In the genomic region with DNA sequence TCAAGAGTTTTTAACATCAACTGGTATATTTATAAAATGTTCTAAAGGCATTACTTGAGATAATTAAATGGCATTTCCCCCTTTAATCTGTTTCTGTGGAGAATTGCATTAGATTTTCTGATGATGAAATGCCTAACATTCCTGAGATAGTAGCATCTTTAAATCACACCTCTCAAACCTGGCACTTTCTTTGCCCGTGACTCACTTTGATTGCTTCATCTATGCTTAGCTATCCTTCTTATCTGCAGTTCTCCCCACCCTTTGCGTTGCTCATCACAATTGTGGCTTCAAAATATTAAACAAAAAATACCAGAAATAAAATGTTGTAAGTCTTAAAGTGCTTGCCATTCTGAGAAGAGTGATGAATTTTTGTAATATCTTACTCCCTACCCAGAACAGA, we compare ENCODE assay signal across 20 mouse cellular contexts.
"Had no signal": no experiment of that assay in that cellular context is flagged by ENCODE, and none has a peak within 500 bp of the region (broad histone marks: within the 10 kb centered on the region; RNA-seq: fewer than 3 reads in every experiment).

No protein-coding gene starts in this region.

- H3K4me2 ChIP-seq: limb, embryonic 12.5 days; limb, embryonic 15.5 days; liver, embryonic 11.5 days; lung, embryonic 15.5 days; midbrain, embryonic 11.5 days; neural tube, embryonic 12.5 days; neural tube, embryonic 15.5 days had no signal

- H3K4me1 ChIP-seq: limb, embryonic 12.5 days; limb, embryonic 15.5 days; lung, embryonic 15.5 days; neural tube, embryonic 12.5 days; neural tube, embryonic 15.5 days had no signal

- H3K27me3 ChIP-seq: limb, embryonic 12.5 days; limb, embryonic 15.5 days; lung, embryonic 15.5 days; neural tube, embryonic 12.5 days; neural tube, embryonic 15.5 days had no signal

- H3K4me3 ChIP-seq: limb, embryonic 12.5 days; limb, embryonic 15.5 days; lung, embryonic 15.5 days; neural tube, embryonic 12.5 days; neural tube, embryonic 15.5 days had no signal

- DNase-seq: kidney, adult 11 months; kidney, adult 9 months; kidney, postnatal 14 days; kidney, postnatal 4 days; left cerebral cortex, postnatal 4 days; liver, postnatal 0 days; midbrain, embryonic 14.5 days; right cerebral cortex, adult 18-20 months; right cerebral cortex, postnatal 14 days; right cerebral cortex, postnatal 4 days; thymus, postnatal 25 days had no signal

- H3K36me3 ChIP-seq: limb, embryonic 12.5 days; limb, embryonic 15.5 days; lung, embryonic 15.5 days; neural tube, embryonic 12.5 days; neural tube, embryonic 15.5 days had no signal

- H3K27ac ChIP-seq: limb, embryonic 12.5 days; limb, embryonic 15.5 days; liver, embryonic 14.5 days; lung, embryonic 15.5 days; neural tube, embryonic 12.5 days; neural tube, embryonic 15.5 days; stomach, postnatal 0 days had no signal
